23 mouse cellular contexts compared by ENCODE assay signal in genomic region chr13:48934597-48934996, GRCm38 (mm10). TPM values are rescaled to one million over a fixed set of nuclear protein-coding genes. Genes with fewer than 3 reads are reported as not detected.
A peak's percentile ranks its signal among the peaks of the same experiment; 100 is the strongest.
DNase-seq lines count a peak whose midpoint lies in the region; ATAC-seq lines count a peak whose summit lies in the region.
"Had no signal": no experiment of that assay in that cellular context is flagged by ENCODE, and none has a peak within 500 bp of the region (broad histone marks: within the 10 kb centered on the region; RNA-seq: fewer than 3 reads in every experiment).

No protein-coding gene starts in this region.

- no peak overlapping the region for H3K4me3 ChIP-seq in heart, embryonic 15.5 days
- H3K4me3 ChIP-seq: embryonic facial prominence, embryonic 13.5 days; heart, adult 2 months; limb, embryonic 15.5 days; lung, embryonic 15.5 days had no signal

- H3K9ac ChIP-seq in heart, embryonic 15.5 days: no peak overlapping the region
- H3K9ac ChIP-seq: embryonic facial prominence, embryonic 13.5 days; limb, embryonic 15.5 days; liver, embryonic 14.5 days; lung, embryonic 15.5 days had no signal

- no peaks in the 10 kb centered on the region for H3K9me3 ChIP-seq in heart, embryonic 15.5 days (replicated peaks)
- H3K9me3 ChIP-seq: embryonic facial prominence, embryonic 13.5 days; limb, embryonic 15.5 days; lung, embryonic 15.5 days had no signal

- peaks cover 29% of the 10 kb centered on the region; the same call in 1 of the 2 replicates for H3K36me3 ChIP-seq in heart, embryonic 15.5 days

- H3K4me2 ChIP-seq in heart, embryonic 15.5 days: no peak overlapping the region
- H3K4me2 ChIP-seq: embryonic facial prominence, embryonic 13.5 days; limb, embryonic 15.5 days; lung, embryonic 15.5 days had no signal

- ATAC-seq in frontal cortex, adult (ENCODE audit: low TSS enrichment): peak; percentile 76
- no peak for ATAC-seq in heart, embryonic 15.5 days (replicated peaks; ENCODE audit: insufficient number of reproducible peaks, insufficient read depth, low FRiP score, low read depth)
- ATAC-seq: forebrain, embryonic 16.5 days; hindbrain, postnatal 0 days; intestine, embryonic 16.5 days had no signal

- DNase-seq in frontal cortex, postnatal 10 days (ENCODE audit: low spot score in 2 of 2): no peak
- DNase-seq in heart, postnatal 25 days (ENCODE audit: low spot score): no peak
- peak; percentile 51 for DNase-seq in Muller cell, postnatal 12 days (ENCODE audit: inconsistent ontology term)
- peak; percentile 97 for DNase-seq in gonadal fat pad, adult 2 months (ENCODE audit: low read depth)
- DNase-seq in thymus, adult 18-20 months: no peak
- DNase-seq: adrenal gland, adult 2 months; cerebellum, adult 2 months; cerebellum, postnatal 25 days; kidney, adult 9 months; kidney, postnatal 14 days; left cerebral cortex, postnatal 4 days; lung, postnatal 4 days; midbrain, embryonic 14.5 days had no signal

- intact Hi-C loops in heart, postnatal 25 days (cut with DNase I): no loop called here

- H3K27ac ChIP-seq in heart, embryonic 15.5 days: peak overlapping the region; percentile 63
- H3K27ac ChIP-seq: embryonic facial prominence, embryonic 13.5 days; heart, adult 2 months; hindbrain, postnatal 0 days; limb, embryonic 15.5 days; liver, embryonic 14.5 days; lung, embryonic 15.5 days had no signal

- peaks cover 16% of the 10 kb centered on the region for H3K4me1 ChIP-seq in heart, embryonic 15.5 days (replicated peaks)
- H3K4me1 ChIP-seq: limb, embryonic 15.5 days; lung, embryonic 15.5 days had no signal

- 38% methylated on average over 6 of the region's 6 CpGs for WGBS in heart, embryonic 15.5 days

- no peaks in the 10 kb centered on the region for H3K27me3 ChIP-seq in heart, embryonic 15.5 days
- H3K27me3 ChIP-seq: embryonic facial prominence, embryonic 13.5 days; limb, embryonic 15.5 days; lung, embryonic 15.5 days had no signal

RNA-seq across cellular contexts. Expression of gene Fam120a, which starts 33.2 kb away (rescaled TPM):
- polyA plus RNA-seq in heart, embryonic 15.5 days (2015; fragmentation: Nextera tagmentation; extraction: Ambion mirVana): 16.9 and 18.1 TPM in 2 replicates
- total RNA-seq in heart, postnatal 25 days (2021): 100 to 1,000 TPM; 110 to 116 TPM
- polyA plus RNA-seq in gonadal fat pad, adult 2 months (2012; rRNA removed): 82.0 and 83.2 TPM in 2 replicates

Comparison
In these comparisons a context has a peak if more than half of its experiments do, and no peak if none do; other contexts are left out.
1. DNase-seq: peak in Muller cell, postnatal 12 days (single experiment) and gonadal fat pad, adult 2 months (single experiment); none in frontal cortex, postnatal 10 days (0 of 2), heart, postnatal 25 days (single experiment) and thymus, adult 18-20 months (0 of 2).